ENCODE assay signal across 51 mouse cellular contexts in the genomic region with DNA sequence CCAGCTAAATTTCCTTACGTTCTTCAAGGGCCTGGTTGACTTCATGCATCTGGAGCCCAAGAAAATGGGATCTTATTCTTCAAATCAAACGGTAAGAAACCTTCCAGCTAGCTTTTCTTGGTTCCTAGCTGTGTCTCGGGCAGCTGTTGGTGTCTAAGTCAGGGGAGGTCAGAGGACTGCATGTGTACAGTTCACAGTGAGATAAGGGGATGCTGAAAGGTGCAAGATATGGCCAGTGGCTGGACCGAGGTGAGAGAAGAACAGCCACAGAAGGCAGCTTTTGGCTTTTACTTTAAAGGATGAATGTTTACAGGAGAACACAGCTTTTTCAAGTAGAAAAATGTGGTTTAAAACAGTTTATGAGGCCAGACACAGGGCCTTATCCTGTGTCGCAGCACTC. TPM values are rescaled to one million over a fixed set of nuclear protein-coding genes. Genes with fewer than 3 reads are reported as not detected.
"Had no signal": no experiment of that assay in that cellular context is flagged by ENCODE, and none has a peak within 500 bp of the region (broad histone marks: within the 10 kb centered on the region; RNA-seq: fewer than 3 reads in every experiment).

No protein-coding gene starts in this region.

- H3K9me3 ChIP-seq: heart, embryonic 10.5 days; heart, embryonic 12.5 days; heart, embryonic 13.5 days; heart, embryonic 15.5 days; hindbrain, embryonic 10.5 days; hindbrain, embryonic 12.5 days; hindbrain, embryonic 13.5 days; hindbrain, embryonic 15.5 days; intestine, embryonic 15.5 days; kidney, embryonic 15.5 days had no signal

- H3K27me3 ChIP-seq: heart, embryonic 12.5 days; heart, embryonic 13.5 days; heart, embryonic 15.5 days; hindbrain, embryonic 12.5 days; hindbrain, embryonic 13.5 days; hindbrain, embryonic 15.5 days; intestine, embryonic 15.5 days; kidney, embryonic 15.5 days had no signal

- H3K27ac ChIP-seq: heart, embryonic 10.5 days; heart, embryonic 13.5 days; heart, embryonic 15.5 days; hindbrain, embryonic 10.5 days; hindbrain, embryonic 12.5 days; hindbrain, embryonic 13.5 days; hindbrain, embryonic 14.5 days; hindbrain, embryonic 15.5 days; hindbrain, postnatal 0 days; intestine, embryonic 15.5 days; kidney, embryonic 15.5 days; kidney, postnatal 0 days; layer of hippocampus, adult 2 months; left cerebral cortex, adult 2 months had no signal

- H3K9ac ChIP-seq: heart, embryonic 12.5 days; heart, embryonic 13.5 days; heart, embryonic 15.5 days; hindbrain, embryonic 12.5 days; hindbrain, embryonic 13.5 days; hindbrain, embryonic 14.5 days; hindbrain, embryonic 15.5 days; intestine, embryonic 15.5 days; kidney, embryonic 15.5 days had no signal

- H3K4me2 ChIP-seq: heart, embryonic 11.5 days; heart, embryonic 12.5 days; heart, embryonic 13.5 days; heart, embryonic 15.5 days; hindbrain, embryonic 12.5 days; hindbrain, embryonic 13.5 days; hindbrain, embryonic 14.5 days; hindbrain, embryonic 15.5 days; intestine, embryonic 15.5 days; kidney, embryonic 15.5 days had no signal

- ATAC-seq: hindbrain, embryonic 16.5 days; hindbrain, postnatal 0 days; inflammation-experienced regulatory T-cells, adult 6 months; intestine, embryonic 15.5 days; intestine, embryonic 16.5 days; intestine, postnatal 0 days had no signal

- H3K4me1 ChIP-seq: heart, embryonic 10.5 days; heart, embryonic 12.5 days; heart, embryonic 13.5 days; heart, embryonic 15.5 days; hindbrain, embryonic 10.5 days; hindbrain, embryonic 12.5 days; hindbrain, embryonic 13.5 days; hindbrain, embryonic 15.5 days; intestine, embryonic 15.5 days; kidney, embryonic 15.5 days had no signal

- H3K4me3 ChIP-seq: heart, embryonic 10.5 days; heart, embryonic 12.5 days; heart, embryonic 13.5 days; heart, embryonic 15.5 days; hindbrain, embryonic 10.5 days; hindbrain, embryonic 12.5 days; hindbrain, embryonic 13.5 days; hindbrain, embryonic 15.5 days; intestine, embryonic 15.5 days; kidney, embryonic 15.5 days; layer of hippocampus, adult 2 months; left cerebral cortex, adult 2 months had no signal

- DNase-seq: heart, postnatal 10 days; heart, postnatal 14 days; heart, postnatal 36 days; heart, postnatal 4 days; kidney, adult 11 months; kidney, adult 2 months; kidney, adult 8-10 months; kidney, adult 9 months; kidney, postnatal 14 days; kidney, postnatal 25 days; kidney, postnatal 36 days; kidney, postnatal 4 days; layer of hippocampus, adult 9-11 months; layer of hippocampus, postnatal 36 days had no signal

RNA-seq across cellular contexts. Expression of gene Calhm1, which starts 43.0 kb away (rescaled TPM):
- total RNA-seq: heart, postnatal 10 days; heart, postnatal 14 days; heart, postnatal 25 days; heart, postnatal 36 days; heart, postnatal 4 days; hematopoietic stem cell, adult 5-6 weeks; hindbrain, postnatal 0 days; layer of hippocampus, adult 18-20 months; layer of hippocampus, adult 2 months; layer of hippocampus, adult 8-10 months; layer of hippocampus, postnatal 10 days; layer of hippocampus, postnatal 14 days; layer of hippocampus, postnatal 25 days; layer of hippocampus, postnatal 36 days; left cerebral cortex, adult 18-20 months; left cerebral cortex, adult 2 months; left cerebral cortex, adult 8-10 months had no signal
- polyA plus RNA-seq: heart, embryonic 10.5 days; heart, embryonic 11.5 days; heart, embryonic 12.5 days; heart, embryonic 13.5 days; heart, embryonic 14.5 days; heart, embryonic 15.5 days; heart, embryonic 16.5 days; heart, postnatal 0 days; hindbrain, embryonic 10.5 days; hindbrain, embryonic 11.5 days; hindbrain, embryonic 12.5 days; hindbrain, embryonic 13.5 days; hindbrain, embryonic 14.5 days; hindbrain, embryonic 15.5 days; hindbrain, embryonic 16.5 days; hindbrain, postnatal 0 days; inflammation-experienced regulatory T-cells, adult 6 months; intestine, embryonic 14.5 days; intestine, embryonic 15.5 days; intestine, embryonic 16.5 days; intestine, postnatal 0 days; kidney, adult 2 months; kidney, embryonic 14.5 days; kidney, embryonic 15.5 days; kidney, embryonic 16.5 days; kidney, postnatal 0 days; large intestine, adult 2 months had no signal
